Mouse (Mus musculus) cortical plate, adult 2 months (tissue): ENCODE data around the gene Fkbp5. TPM values are rescaled to one million over a fixed set of nuclear protein-coding genes. Genes with fewer than 3 reads are reported as not detected.
A peak's percentile ranks its signal among the peaks of the same experiment; 100 is the strongest.
"Not testable (repeated sequence)": the region's sequence is repeated elsewhere in the genome, so short reads cannot be mapped to it uniquely, and the experiment has no call there.

ENCODE experiments used
- H3K27ac ChIP-seq: fragments of 200-500 bp; 2 replicates; pipeline ENCODE4 v1.5.1; 2012; ENCODE audit warnings: low read length, control low read depth, inconsistent platforms; ENCODE audit not compliant: insufficient read depth
- H3K4me1 ChIP-seq: fragments of 200-500 bp; 2 replicates; pipeline ENCODE4 v1.6.1; 2011; ENCODE audit warnings: low read length; ENCODE audit not compliant: control insufficient read depth, insufficient read depth
- H3K4me3 ChIP-seq: fragments of 200-500 bp; 2 replicates; pipeline ENCODE4 v1.5.1; 2011; ENCODE audit warnings: mild to moderate bottlenecking, low read length, control low read depth; ENCODE audit not compliant: insufficient read depth
- CTCF ChIP-seq: fragments of 200-500 bp; IDR thresholded peaks from 2 replicates; pipeline ENCODE4 v1.5.1; 2011; ENCODE audit warnings: mild to moderate bottlenecking, control low read depth, low read length; ENCODE audit not compliant: insufficient read depth; ENCODE audit errors: extremely low read depth
- POLR2A ChIP-seq: fragments of 200-500 bp; IDR thresholded peaks from 2 replicates; pipeline ENCODE4 v1.6.1; 2011; ENCODE audit warnings: mild to moderate bottlenecking, low read length, control low read depth; ENCODE audit not compliant: insufficient read depth; ENCODE audit errors: extremely low read depth
- polyA plus RNA-seq: library from polyadenylated mRNA; depleted of rRNA; stranded (reverse); fragments of >200 nt; gene quantifications from 2 replicates; pipeline ENCODE4 v1.2.3, GENCODE M21; 2012; rRNA removed

The Fkbp5 gene
- polyA plus RNA-seq = 13.5 and 17.7 TPM in 2 replicates

DNA sequence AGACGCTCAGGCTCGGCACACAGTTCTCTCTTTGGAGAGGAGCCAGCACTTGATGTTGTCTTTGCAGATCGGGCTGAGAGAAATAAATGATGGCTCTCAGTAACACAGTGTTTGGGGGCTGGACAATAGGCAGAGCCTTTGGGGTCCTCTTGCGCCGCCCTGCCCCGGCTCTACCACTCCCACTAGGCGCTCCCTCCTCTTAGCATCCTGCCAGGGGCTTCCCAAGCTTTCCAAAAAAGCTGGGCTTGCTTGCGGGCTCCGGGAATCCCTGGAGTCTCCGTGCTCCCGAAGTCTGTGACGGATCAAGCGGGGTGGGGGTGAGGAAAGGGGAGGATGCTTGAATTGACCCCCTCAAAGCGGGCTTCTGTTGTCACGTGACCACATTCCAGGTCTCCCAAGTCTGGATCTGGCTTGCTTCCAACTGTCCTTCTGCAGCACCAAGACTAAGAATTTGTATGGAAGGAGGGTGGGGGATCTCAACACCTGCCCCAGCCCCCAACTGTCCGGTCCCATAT, at the start of gene Fkbp5:
Gene Fkbp5, minus strand, starts transcription at position 87 of the 515 bp plus-strand sequence.
- H3K27ac ChIP-seq = peak within 1 kb of the TSS; percentile 95

DNA sequence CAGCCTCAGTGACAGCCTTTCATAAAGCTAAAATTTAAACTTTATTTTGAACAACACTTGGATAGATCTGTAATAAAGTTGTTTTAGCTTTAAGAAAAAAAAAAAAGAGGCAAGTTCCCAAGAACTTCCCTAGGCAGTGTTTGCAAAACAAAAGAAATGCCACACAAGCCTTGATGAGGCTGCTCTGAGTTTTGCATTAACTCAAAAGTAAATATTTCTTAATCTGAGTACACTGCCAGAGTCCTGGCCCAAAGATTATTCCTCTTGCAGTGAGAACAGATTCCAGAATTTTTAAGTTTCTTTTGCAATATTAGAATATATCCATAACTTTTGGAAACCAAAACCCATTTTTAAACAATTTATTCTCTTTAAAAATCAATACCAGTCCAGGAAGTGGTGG, 47.9 kb upstream of the Fkbp5 start:
- Histone ChIP-seq H3K4me1 (no peaks in the 10 kb centered on the region), H3K27ac (no peak overlapping the region)
- TF ChIP-seq CTCF (no peak), POLR2A (no peak)

More for the DNA sequence above, at the start of gene Fkbp5:
- Histone ChIP-seq H3K4me3 (peak within 1 kb of the TSS; percentile 39), H3K4me1 (peaks cover 11% of the 10 kb centered on the region; the same call in 1 of the 2 replicates)
- TF ChIP-seq CTCF (no peak), POLR2A (no peak)

DNA sequence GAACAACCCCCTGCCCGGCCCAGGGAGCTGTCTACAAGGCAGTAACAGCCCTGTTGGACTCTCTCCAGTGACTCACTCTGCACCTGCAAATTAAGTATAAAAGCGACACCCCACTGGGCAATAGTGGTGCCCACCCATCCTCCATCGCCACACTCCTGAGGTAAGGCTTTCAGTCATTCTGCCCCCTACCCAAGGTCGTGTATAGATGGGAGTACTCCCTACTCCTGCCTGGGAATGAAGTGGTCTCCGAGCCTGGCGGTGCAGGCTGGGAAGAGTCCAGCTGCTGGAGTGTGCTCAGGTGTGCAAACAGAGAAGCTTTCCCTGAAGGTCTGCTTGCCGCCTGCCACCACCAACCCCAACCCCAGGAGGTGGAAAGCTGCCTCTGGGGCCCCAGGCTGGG, 44.3 kb upstream of the Fkbp5 start:
- TF ChIP-seq POLR2A = no peak
- TF ChIP-seq CTCF = no peak
- no peaks in the 10 kb centered on the region for H3K4me1 ChIP-seq
- no peak overlapping the region for H3K27ac ChIP-seq
- H3K4me3 ChIP-seq = no peak overlapping the region

More for the DNA sequence above, 47.9 kb upstream of the Fkbp5 start:
- H3K4me3 ChIP-seq = no peak overlapping the region

DNA sequence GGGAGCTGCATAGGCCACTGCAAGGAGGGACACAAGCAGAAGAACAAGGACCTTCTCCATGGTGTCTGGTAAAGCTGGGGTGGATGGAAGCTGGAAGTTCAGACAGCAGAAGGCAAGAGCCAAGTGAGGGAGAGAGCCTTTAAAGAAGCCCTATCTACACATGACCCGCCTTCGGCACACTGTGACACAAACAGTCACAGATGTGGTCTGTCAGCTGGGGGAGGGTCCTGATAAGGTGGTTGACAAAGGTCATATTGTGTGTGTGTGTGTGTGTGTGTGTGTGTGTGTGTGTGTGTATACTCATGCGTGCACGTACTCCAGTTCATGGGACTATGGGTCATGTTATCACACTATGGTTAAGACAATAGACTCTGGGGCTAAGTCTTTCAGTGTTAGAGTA, 43.3 kb upstream of the Fkbp5 start, which contains the start of gene Clps:
Gene Clps, minus strand, starts transcription at position 169 of the 400 bp plus-strand sequence.
- Histone ChIP-seq H3K27ac (no peak within 1 kb of the TSS), H3K4me3 (no peak within 1 kb of the TSS), H3K4me1 (no peaks in the 10 kb centered on the region)
- TF ChIP-seq POLR2A (no peak), CTCF (no peak)

DNA sequence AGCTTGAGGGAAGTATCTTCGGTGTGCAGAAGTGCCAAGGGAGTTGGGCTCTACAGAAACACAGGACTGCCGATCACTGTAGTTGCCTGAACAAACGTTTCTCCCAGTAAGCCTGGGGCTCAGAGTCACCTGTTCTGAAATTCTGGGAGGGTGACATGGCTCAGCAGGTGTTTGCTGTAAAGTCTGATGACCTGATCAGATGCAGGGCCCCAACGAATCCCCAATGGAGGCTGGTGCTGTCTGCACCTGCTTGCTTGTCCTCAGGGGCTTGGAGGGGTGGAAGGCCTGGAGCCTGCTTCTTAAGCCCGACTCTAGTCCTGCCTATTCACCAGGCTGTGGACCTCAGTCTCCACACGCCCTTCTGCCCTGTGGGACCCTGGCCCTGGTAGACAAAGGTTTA, 40.4 kb upstream of the Fkbp5 start:
- H3K4me3 ChIP-seq = no peak overlapping the region
- H3K4me1 ChIP-seq = no peaks in the 10 kb centered on the region
- no peak for TF ChIP-seq POLR2A
- no peak for TF ChIP-seq CTCF
- H3K27ac ChIP-seq = no peak overlapping the region

DNA sequence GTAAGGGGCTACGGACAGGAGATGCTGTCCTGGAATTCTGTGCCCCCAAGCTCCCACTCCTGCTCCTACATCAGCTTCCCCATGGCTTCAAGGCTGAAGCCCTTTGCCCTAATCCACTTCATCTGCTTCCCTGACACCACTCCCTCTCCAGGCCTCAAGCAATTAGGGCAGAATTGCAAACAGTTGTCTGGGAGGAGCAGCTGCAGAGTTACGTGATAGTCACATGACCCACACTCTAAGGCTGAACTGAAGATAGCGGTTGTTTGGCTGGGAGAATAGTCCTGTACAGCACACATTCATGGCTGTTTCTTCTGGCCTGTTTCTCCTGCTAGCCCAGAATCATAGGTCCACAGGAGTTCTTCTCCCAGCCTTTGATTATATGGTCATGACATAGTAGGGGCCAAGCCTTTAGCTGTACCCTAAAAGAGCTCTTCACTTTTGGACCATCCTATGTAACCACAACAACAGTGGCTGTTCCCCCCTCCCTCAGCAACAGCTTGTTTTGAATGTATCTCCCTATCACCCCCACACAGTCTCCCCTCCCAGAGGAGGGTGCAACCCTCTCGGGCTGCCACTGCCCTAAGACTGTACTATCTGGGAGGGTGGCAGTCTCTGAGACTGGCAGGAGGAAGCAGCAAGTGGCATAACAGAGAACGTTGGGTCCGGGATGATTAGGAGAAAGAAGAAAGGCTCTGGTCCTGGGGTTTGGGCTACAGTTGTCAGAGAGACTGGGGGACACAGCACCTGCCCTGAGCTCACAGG, 39.5 kb upstream of the Fkbp5 start:
- TF ChIP-seq POLR2A (no peak), CTCF (no peak)
- H3K27ac ChIP-seq = no peak overlapping the region
- H3K4me1 ChIP-seq = no peaks in the 10 kb centered on the region
- no peak overlapping the region for H3K4me3 ChIP-seq

DNA sequence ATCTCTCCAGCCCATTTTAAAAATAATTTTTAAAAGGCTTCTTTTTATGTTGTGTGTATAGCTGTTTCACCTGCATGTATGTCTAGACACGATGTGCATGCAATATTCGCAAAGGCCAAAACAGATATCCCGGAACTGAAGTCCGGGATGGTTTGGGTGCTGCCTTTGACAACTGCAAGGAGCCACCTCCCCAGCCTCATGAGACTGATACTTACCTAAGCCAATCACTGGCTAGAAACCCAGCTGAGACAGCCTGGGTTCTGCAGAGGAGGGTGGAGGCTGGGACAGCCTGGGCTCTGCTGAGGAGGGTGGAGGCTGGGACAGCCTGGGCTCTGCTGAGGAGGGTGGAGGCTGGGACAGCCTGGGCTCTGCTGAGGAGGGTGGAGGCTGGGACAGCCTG, 36.7 kb upstream of the Fkbp5 start:
- not testable (repeated sequence) for H3K4me1 ChIP-seq, H3K27ac ChIP-seq

DNA sequence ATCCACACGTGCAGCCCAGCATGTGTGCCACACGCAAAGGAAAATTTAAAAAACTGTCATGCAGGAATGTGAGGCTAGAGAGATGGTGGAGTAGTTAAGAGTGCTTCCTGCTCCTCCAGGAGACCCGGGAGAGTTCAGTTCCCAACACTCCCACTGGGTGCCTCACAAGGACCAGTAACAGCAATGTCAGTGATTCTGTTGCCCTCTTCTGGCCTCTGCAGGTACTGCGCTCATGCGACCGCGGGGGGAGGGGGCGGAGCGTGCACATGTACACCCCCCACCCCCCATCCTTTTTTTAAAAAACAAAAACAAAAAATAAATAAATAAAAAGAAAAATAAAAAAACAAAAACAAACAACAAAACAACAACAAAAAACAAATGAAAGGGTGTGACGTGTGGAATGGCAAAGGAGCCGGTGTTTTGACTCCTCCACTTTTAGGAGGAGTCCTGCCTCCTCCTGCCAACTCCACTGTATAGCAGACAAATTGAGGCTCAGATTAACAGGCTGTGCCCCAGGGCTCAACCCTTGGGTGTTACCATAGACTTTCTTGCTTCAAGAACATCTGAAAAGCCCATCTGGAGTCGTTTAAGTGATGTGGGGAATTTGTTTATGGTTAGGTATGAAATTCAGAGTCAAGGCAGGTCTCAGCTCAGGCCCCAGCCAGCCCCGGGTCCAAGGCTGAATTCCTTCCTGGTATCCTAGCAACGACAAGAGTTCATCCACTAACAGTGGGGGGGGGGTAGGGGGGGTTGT, 35.9 kb upstream of the Fkbp5 start:
- TF ChIP-seq POLR2A = no peak
- peak; percentile 90 for TF ChIP-seq CTCF
- Histone ChIP-seq H3K27ac (no peak overlapping the region), H3K4me1 (no peaks in the 10 kb centered on the region), H3K4me3 (no peak overlapping the region)

More for the DNA sequence above, 36.7 kb upstream of the Fkbp5 start:
- not testable (repeated sequence) for H3K4me3 ChIP-seq

DNA sequence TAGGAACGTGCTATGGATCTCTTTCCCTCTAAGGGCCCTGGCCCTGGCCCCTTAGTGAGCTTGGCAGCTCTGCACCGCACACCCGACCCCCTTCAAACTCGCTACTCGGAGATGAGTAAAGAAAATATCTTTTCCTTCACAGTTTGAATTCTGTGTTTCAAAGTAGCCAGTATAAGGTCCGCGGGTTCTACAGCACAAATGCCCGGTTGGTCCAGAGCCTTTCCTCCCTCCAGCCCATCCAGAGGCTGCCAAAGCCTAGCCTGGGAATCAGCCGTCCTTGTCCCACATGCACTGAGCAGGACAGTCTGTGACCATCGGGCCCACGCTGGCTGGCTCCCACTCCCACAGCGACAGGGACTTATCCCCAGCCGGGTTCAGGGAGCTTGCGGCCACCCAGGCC, 31.8 kb upstream of the Fkbp5 start, which contains the start of gene Clpsl2:
Gene Clpsl2, plus strand, starts transcription at position 301 of the 400 bp plus-strand sequence.
- Histone ChIP-seq H3K4me3 (no peak within 1 kb of the TSS), H3K27ac (no peak within 1 kb of the TSS), H3K4me1 (no peaks in the 10 kb centered on the region)
- TF ChIP-seq CTCF (no peak), POLR2A (no peak)
